8 mouse cellular contexts compared by ENCODE assay signal in the genomic region with DNA sequence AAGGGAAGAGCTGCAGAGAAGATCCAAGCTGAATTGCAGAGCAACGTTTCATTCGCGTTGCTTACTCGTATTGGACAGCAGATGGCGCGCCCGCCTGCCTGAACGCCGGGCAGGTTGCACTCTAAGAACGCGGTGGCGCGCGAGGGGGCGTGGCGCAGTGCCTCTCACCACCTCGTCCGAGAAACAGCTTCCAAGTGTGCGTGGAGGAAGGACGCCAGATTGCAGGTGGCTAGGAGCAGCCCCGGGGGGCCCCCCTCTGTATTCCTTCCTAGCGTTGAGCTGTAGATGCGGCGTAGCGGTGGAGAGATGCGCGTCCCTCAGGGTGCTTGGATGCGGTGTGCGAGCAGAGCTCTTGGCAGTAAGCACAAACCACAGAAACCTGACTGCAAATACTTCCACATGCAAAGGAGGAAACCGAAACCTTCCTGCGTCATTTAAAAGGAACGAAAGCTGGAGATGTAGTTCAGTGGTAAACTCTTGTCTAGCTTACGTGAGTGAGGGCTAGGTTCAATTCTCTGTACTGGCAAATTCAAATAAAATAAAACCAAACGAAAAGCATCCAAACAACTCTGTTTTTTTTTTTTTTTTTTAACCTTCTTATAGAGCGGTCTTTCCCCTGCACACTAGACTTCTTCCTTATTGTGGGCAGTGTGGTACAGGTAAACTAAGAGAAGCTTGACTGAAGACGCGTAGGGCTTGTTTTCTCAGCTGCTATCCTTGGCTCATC. TPM values are rescaled to one million over a fixed set of nuclear protein-coding genes. Genes with fewer than 3 reads are reported as not detected.
DNase-seq lines count a peak whose midpoint lies in the region; ATAC-seq and TF ChIP-seq lines count a peak whose summit lies in the region.

No protein-coding gene starts in this region.

- intact Hi-C loops in heart, postnatal 36 days (cut with DNase I): loop anchor here (1.0 to 5.0 kb wide), 4 partner anchors 70 to 686 kb away; no protein-coding TSS in a partner anchor

- no peaks in the 10 kb centered on the region for H3K9me3 ChIP-seq in MEL (replicated peaks; ENCODE audit: insufficient read depth, low read length)
- no peaks in the 10 kb centered on the region for H3K9me3 ChIP-seq in forebrain, embryonic 16.5 days (ENCODE audit: control insufficient read depth, low read length)

- peak overlapping the region; percentile 9; the same call in 1 of the 2 replicates for H3K9ac ChIP-seq in MEL (ENCODE audit: control insufficient read depth, low read depth, low read length, poor library complexity, severe bottlenecking)
- peak overlapping the region; percentile 57 for H3K9ac ChIP-seq in forebrain, embryonic 16.5 days (replicated peaks; ENCODE audit: low read depth, low read length)

- no peak overlapping the region for H3K27ac ChIP-seq in MEL (ENCODE audit: control insufficient read depth, low read depth, low read length)
- no peak overlapping the region for H3K27ac ChIP-seq in forebrain, embryonic 16.5 days (ENCODE audit: low read length)
- H3K27ac ChIP-seq in layer of hippocampus, adult 2 months: no peak overlapping the region

- peaks cover 3 to 5% of the 10 kb centered on the region in 2 experiments for H3K27me3 ChIP-seq in MEL (ENCODE audit: control insufficient read depth in 1 of 2, insufficient read depth in 2 of 2, low read length in 2 of 2)
- H3K27me3 ChIP-seq in forebrain, embryonic 16.5 days (replicated peaks; ENCODE audit: control insufficient read depth, insufficient read depth, low read length): peaks cover 3% of the 10 kb centered on the region; the same call in 1 of the 2 replicates

- peaks cover 0 to 2% of the 10 kb centered on the region in 2 experiments; a peak in 1 of 4 replicates for H3K36me3 ChIP-seq in MEL (ENCODE audit: control insufficient read depth in 1 of 2, insufficient read depth in 2 of 2, low read length in 2 of 2)
- no peaks in the 10 kb centered on the region for H3K36me3 ChIP-seq in forebrain, embryonic 16.5 days (ENCODE audit: control insufficient read depth, insufficient read depth)

- TF ChIP-seq RAD21 in MEL (IDR thresholded peaks at IDR 0.05; ENCODE audit: low read depth, low read length): peak; percentile 71

- peak; percentile 95 for ATAC-seq in forebrain, embryonic 16.5 days
- peak; percentile 86 for ATAC-seq in neutrophil, adult 5-6 weeks (ENCODE audit: extremely low read depth, insufficient number of reproducible peaks, low FRiP score, poor library complexity, severe bottlenecking)

- H3K4me3 ChIP-seq in MEL (ENCODE audit: control insufficient read depth in 1 of 2, insufficient read depth in 1 of 2, low read depth in 2 of 2, low read length in 2 of 2): peak overlapping the region; percentile 46 to 49
- H3K4me3 ChIP-seq in forebrain, embryonic 16.5 days (replicated peaks; ENCODE audit: low read length): peak overlapping the region; percentile 60
- H3K4me3 ChIP-seq in layer of hippocampus, adult 2 months: peak overlapping the region; percentile 52
- peak overlapping the region; percentile 48 for H3K4me3 ChIP-seq in lung, adult 2 months (replicated peaks; ENCODE audit: extremely low read depth, low read depth, low read length)

- TF ChIP-seq CTCF in MEL (IDR thresholded peaks at IDR 0.05 in 2 of 3, conservative IDR thresholded peaks at IDR 0.05 in 1 of 3; ENCODE audit: control insufficient read depth in 1 of 3, insufficient read depth in 1 of 3, low read depth in 2 of 3, low read length in 3 of 3, poor library complexity in 1 of 3, severe bottlenecking in 1 of 3): peak; percentile 55 to 93 (median 83)
- peak; percentile 88 for TF ChIP-seq CTCF in layer of hippocampus, adult 2 months (conservative IDR thresholded peaks at IDR 0.05)
- peak; percentile 74 for TF ChIP-seq CTCF in lung, adult 2 months (IDR thresholded peaks at IDR 0.05; ENCODE audit: insufficient read depth, low read length)

- DNase-seq in MEL (ENCODE audit: low read depth, low spot score): peak; percentile 91
- DNase-seq in cerebellum, adult 18-20 months: peak; percentile 76 to 79
- DNase-seq in heart, postnatal 36 days: peak; percentile 68 to 73
- DNase-seq in layer of hippocampus, adult 2 months (ENCODE audit: low spot score in 2 of 2): peak; percentile 61 to 75
- DNase-seq in lung, adult 2 months: peak; percentile 77
- peak; percentile 61 to 69 for DNase-seq in thymus, adult 18-20 months

- peak overlapping the region; percentile 73 for H3K4me2 ChIP-seq in forebrain, embryonic 16.5 days (ENCODE audit: low read length)

- 5% methylated on average over 37 of the region's 37 CpGs for WGBS in forebrain, embryonic 16.5 days
- 4% methylated on average over 37 of the region's 37 CpGs for WGBS in lung, adult 2 months

- TF ChIP-seq POLR2A in MEL (IDR thresholded peaks at IDR 0.05; ENCODE audit: control insufficient read depth in 1 of 2, insufficient read depth in 1 of 2, low read depth in 1 of 2, low read length in 2 of 2, poor library complexity in 1 of 2): no peak
- no peak for TF ChIP-seq POLR2A in lung, adult 2 months (IDR thresholded peaks at IDR 0.05; ENCODE audit: borderline replicate concordance, extremely low read depth, low read depth, low read length)

- TF ChIP-seq EP300 in MEL (IDR thresholded peaks at IDR 0.05; ENCODE audit: low read depth in 1 of 2, low read length in 2 of 2): no peak

- H3K79me2 ChIP-seq in MEL (ENCODE audit: control insufficient read depth, insufficient read depth, low read length, poor library complexity): no peaks in the 10 kb centered on the region

- no peaks in the 10 kb centered on the region for H3K4me1 ChIP-seq in MEL (ENCODE audit: control insufficient read depth in 1 of 2, insufficient read depth in 2 of 2, low read length in 2 of 2)
- no peaks in the 10 kb centered on the region for H3K4me1 ChIP-seq in forebrain, embryonic 16.5 days (replicated peaks; ENCODE audit: control insufficient read depth, insufficient read depth, low read length)
- no peaks in the 10 kb centered on the region for H3K4me1 ChIP-seq in lung, adult 2 months (ENCODE audit: control insufficient read depth, insufficient read depth, low read length)

TF ChIP-seq in MEL, 35 proteins besides CTCF, POLR2A, EP300 and RAD21:
- TF ChIP-seq USF2 (IDR thresholded peaks at IDR 0.05; ENCODE audit: borderline replicate concordance in 1 of 2, insufficient read depth in 1 of 2, low read depth in 1 of 2, low read length in 2 of 2): no peak
- peak; percentile 65 for TF ChIP-seq ZC3H11A (IDR thresholded peaks at IDR 0.05; ENCODE audit: low read depth, low read length)
- TF ChIP-seq POLR2AphosphoS5 (IDR thresholded peaks at IDR 0.05; ENCODE audit: borderline replicate concordance, low read depth, low read length): no peak
- peak; percentile 71 for TF ChIP-seq ZNF384 (IDR thresholded peaks at IDR 0.05; ENCODE audit: low read depth, low read length)
- TF ChIP-seq JUND (IDR thresholded peaks at IDR 0.05; ENCODE audit: low read depth, low read length): no peak
- peak; percentile 20; the same call in 1 of the 2 replicates for TF ChIP-seq MXI1 (IDR thresholded peaks at IDR 0.05; ENCODE audit: low read depth, low read length)
- no peak for TF ChIP-seq GATA1 (IDR thresholded peaks at IDR 0.05; ENCODE audit: low read depth, low read length)
- TF ChIP-seq SMC3 (IDR thresholded peaks at IDR 0.05; ENCODE audit: low read depth, low read length): peak; percentile 85
- TF ChIP-seq ELF1 (IDR thresholded peaks at IDR 0.05; ENCODE audit: low read depth, low read length): no peak
- TF ChIP-seq UBTF (IDR thresholded peaks at IDR 0.05; ENCODE audit: borderline replicate concordance, insufficient read depth, low read depth, low read length): no peak
- TF ChIP-seq BHLHE40 (IDR thresholded peaks at IDR 0.05; ENCODE audit: borderline replicate concordance, low read depth, low read length): no peak
TF ChIP-seq in MEL: peak in this region for 4.

RNA-seq across cellular contexts. Expression of gene Ttc1, which starts 19.3 kb away (rescaled TPM):
- total RNA-seq in MEL (2012; rRNA removed): 111 and 117 TPM in 2 replicates
- 10 to 100 TPM in 1 of 2 experiments, not detected in 1; 68.6 TPM for polyA plus RNA-seq in MEL (2012; ENCODE audit: insufficient read depth in 1 of 2, insufficient read length in 2 of 2, low read depth in 1 of 2, low replicate concordance in 2 of 2, missing spikeins in 1 of 2)
- polyA plus RNA-seq in forebrain, embryonic 16.5 days (2015; fragmentation: Nextera tagmentation; extraction: Ambion mirVana): 66.9 and 75.7 TPM in 2 replicates
- 10 to 100 TPM; 49.3 to 56.7 TPM for total RNA-seq in heart, postnatal 36 days (2021)
- 10 to 100 TPM; 55.1 to 58.2 TPM for total RNA-seq in layer of hippocampus, adult 2 months (2021)
- polyA plus RNA-seq in lung, adult 2 months (2012; rRNA removed): 6.0 and 10.7 TPM in 2 replicates
- total RNA-seq in neutrophil, adult 5-6 weeks (2017): 32.8 and 48.5 TPM in 2 replicates
